Mouse (Mus musculus) MEL (cell line): ENCODE data around the gene Cbx8. TPM values are rescaled to one million over a fixed set of nuclear protein-coding genes. Genes with fewer than 3 reads are reported as not detected.

Source experiments
- DNase-seq: peaks from one replicate; pipeline ENCODE4 v3.0.0; 2011; ENCODE audit warnings: low read depth, low spot score
- H3K27ac ChIP-seq: 2 replicates; pipeline ENCODE4 v1.5.1; 2012; ENCODE audit warnings: low read depth, mild to moderate bottlenecking, control low read depth, low read length, moderate library complexity; ENCODE audit not compliant: control insufficient read depth
- H3K27me3 ChIP-seq, 2 experiments: fragments of 150-350 bp in 1 of 2; sonication (generic) in 1 of 2; 2 replicates each; pipeline ENCODE4 v1.6.1; 2012; ENCODE audit warnings: low read length in 2 of 2, mild to moderate bottlenecking in 2 of 2, improper control_type of control experiment in 1 of 2, moderate library complexity in 1 of 2; ENCODE audit not compliant: insufficient read depth in 2 of 2, control insufficient read depth in 1 of 2
- H3K36me3 ChIP-seq, 2 experiments: 2 replicates each; pipeline ENCODE4 v1.6.1; 2012 to 2014; ENCODE audit warnings: low read length in 2 of 2, improper control_type of control experiment in 1 of 2, inconsistent platforms in 1 of 2, mild to moderate bottlenecking in 1 of 2; ENCODE audit not compliant: insufficient read depth in 2 of 2, control insufficient read depth in 1 of 2
- H3K4me1 ChIP-seq, 2 experiments: fragments of 150-350 bp in 1 of 2; sonication (generic) in 1 of 2; 2 replicates each; pipeline ENCODE4 v1.6.1; 2012; ENCODE audit warnings: low read length in 2 of 2, improper control_type of control experiment in 1 of 2, mild to moderate bottlenecking in 1 of 2; ENCODE audit not compliant: insufficient read depth in 2 of 2, control insufficient read depth in 1 of 2
- H3K4me3 ChIP-seq, 2 experiments: fragments of 150-350 bp in 1 of 2; sonication (generic) in 1 of 2; 2 replicates each; pipeline ENCODE4 v1.5.1; 2012; ENCODE audit warnings: low read depth in 2 of 2, low read length in 2 of 2, mild to moderate bottlenecking in 2 of 2, moderate library complexity in 2 of 2, control low read depth in 1 of 2, improper control_type of control experiment in 1 of 2; ENCODE audit not compliant: control insufficient read depth in 1 of 2, insufficient read depth in 1 of 2
- H3K79me2 ChIP-seq: 2 replicates; pipeline ENCODE4 v1.6.1; 2012; ENCODE audit warnings: mild to moderate bottlenecking, low read length, moderate library complexity; ENCODE audit not compliant: control insufficient read depth, poor library complexity, insufficient read depth
- H3K9ac ChIP-seq: 2 replicates; pipeline ENCODE4 v1.6.1; 2012; ENCODE audit warnings: low read depth, mild to moderate bottlenecking, control low read depth, low read length, moderate library complexity; ENCODE audit not compliant: control insufficient read depth, poor library complexity, severe bottlenecking
- H3K9me3 ChIP-seq: fragments of 150-350 bp; sonication (generic); replicated peaks from 2 replicates; pipeline ENCODE4 v1.6.1; 2012; ENCODE audit warnings: mild to moderate bottlenecking, low read length, improper control_type of control experiment, moderate library complexity; ENCODE audit not compliant: insufficient read depth
- CHD2 ChIP-seq: IDR thresholded peaks from 2 replicates; pipeline ENCODE4 v1.6.1; 2011; ENCODE audit warnings: low read length, improper control_type of control experiment
- CTCF ChIP-seq, 3 experiments: IDR thresholded peaks in 2 of 3; conservative IDR thresholded peaks in 1 of 3; 2 replicates each; pipeline ENCODE4 v1.5.1; 2011 to 2012; ENCODE audit warnings: low read length in 3 of 3, low read depth in 2 of 3, mild to moderate bottlenecking in 2 of 3, improper control_type of control experiment in 1 of 3, inconsistent platforms in 1 of 3, mixed read lengths in 1 of 3, moderate library complexity in 1 of 3; ENCODE audit not compliant: control insufficient read depth in 1 of 3, insufficient read depth in 1 of 3, poor library complexity in 1 of 3, severe bottlenecking in 1 of 3
- ELF1 ChIP-seq: IDR thresholded peaks from 2 replicates; pipeline ENCODE4 v1.6.1; 2014; ENCODE audit warnings: low read depth, mild to moderate bottlenecking, inconsistent platforms, low read length, improper control_type of control experiment, moderate library complexity
- EP300 ChIP-seq, 2 experiments: IDR thresholded peaks; 2 replicates each; pipeline ENCODE4 v1.6.1; 2011; ENCODE audit warnings: improper control_type of control experiment in 2 of 2, low read length in 2 of 2, low read depth in 1 of 2, mild to moderate bottlenecking in 1 of 2
- JUND ChIP-seq: IDR thresholded peaks from 2 replicates; pipeline ENCODE4 v1.6.1; 2011; ENCODE audit warnings: low read depth, mild to moderate bottlenecking, improper control_type of control experiment, low read length
- MAFK ChIP-seq: IDR thresholded peaks from 2 replicates; pipeline ENCODE4 v1.6.1; 2011; ENCODE audit warnings: low read depth, mild to moderate bottlenecking, low read length, improper control_type of control experiment, borderline replicate concordance
- MAX ChIP-seq: IDR thresholded peaks from 2 replicates; pipeline ENCODE4 v1.6.1; 2011; ENCODE audit warnings: low read length, improper control_type of control experiment
- MEF2A ChIP-seq: IDR thresholded peaks from 2 replicates; pipeline ENCODE4 v1.6.1; 2014; ENCODE audit warnings: low read depth, mild to moderate bottlenecking, inconsistent platforms, low read length, improper control_type of control experiment; ENCODE audit not compliant: poor library complexity, insufficient replicate concordance, severe bottlenecking; ENCODE audit errors: extremely low read depth
- MYC ChIP-seq: IDR thresholded peaks from 2 replicates; pipeline ENCODE4 v1.6.1; 2011; ENCODE audit warnings: low read depth, mild to moderate bottlenecking, low read length, improper control_type of control experiment, moderate library complexity
- POLR2AphosphoS2 ChIP-seq: IDR thresholded peaks from 2 replicates; pipeline ENCODE4 v1.6.1; 2011; ENCODE audit warnings: low read length, improper control_type of control experiment
- RAD21 ChIP-seq: IDR thresholded peaks from 2 replicates; pipeline ENCODE4 v1.6.1; 2011; ENCODE audit warnings: mild to moderate bottlenecking, low read depth, low read length, improper control_type of control experiment
- RCOR1 ChIP-seq: IDR thresholded peaks from 2 replicates; pipeline ENCODE4 v1.6.1; 2012; ENCODE audit warnings: low read depth, mild to moderate bottlenecking, inconsistent platforms, low read length, improper control_type of control experiment
- SIN3A ChIP-seq: IDR thresholded peaks from 2 replicates; pipeline ENCODE4 v1.6.1; 2012; ENCODE audit warnings: low read length, improper control_type of control experiment, inconsistent platforms
- SMC3 ChIP-seq: IDR thresholded peaks from 2 replicates; pipeline ENCODE4 v1.6.1; 2011; ENCODE audit warnings: low read depth, low read length, improper control_type of control experiment
- TAL1 ChIP-seq: IDR thresholded peaks from 2 replicates; pipeline ENCODE4 v1.6.1; 2012; ENCODE audit warnings: mild to moderate bottlenecking, inconsistent platforms, low read length, moderate library complexity, mixed read lengths
- UBTF ChIP-seq: IDR thresholded peaks from 2 replicates; pipeline ENCODE4 v1.6.1; 2012; ENCODE audit warnings: low read depth, mild to moderate bottlenecking, inconsistent platforms, low read length, improper control_type of control experiment, moderate library complexity, borderline replicate concordance; ENCODE audit not compliant: insufficient read depth
- USF1 ChIP-seq: IDR thresholded peaks from 2 replicates; pipeline ENCODE4 v1.6.1; 2014; ENCODE audit warnings: low read depth, mild to moderate bottlenecking, inconsistent platforms, low read length, improper control_type of control experiment, moderate library complexity
- ZC3H11A ChIP-seq: IDR thresholded peaks from 2 replicates; pipeline ENCODE4 v1.6.1; 2012; ENCODE audit warnings: low read depth, mild to moderate bottlenecking, inconsistent platforms, low read length, improper control_type of control experiment
- ZMIZ1 ChIP-seq: IDR thresholded peaks from 2 replicates; pipeline ENCODE4 v1.6.1; 2012; ENCODE audit warnings: low read depth, mild to moderate bottlenecking, inconsistent platforms, low read length, improper control_type of control experiment, moderate library complexity
- ZNF384 ChIP-seq: IDR thresholded peaks from 2 replicates; pipeline ENCODE4 v1.6.1; 2012; ENCODE audit warnings: low read depth, mild to moderate bottlenecking, inconsistent platforms, low read length, improper control_type of control experiment
- polyA plus RNA-seq, 2 experiments: library from polyadenylated mRNA; stranded (reverse) in 1 of 2; unstranded in 1 of 2; fragments of >175 nt in 1 of 2; fragments of >200 nt in 1 of 2; gene quantifications; 2 replicates each; pipeline versions ENCODE4 v1.2.1 to v1.2.4; 2012; ENCODE audit warnings: low replicate concordance in 2 of 2, low read depth in 1 of 2; ENCODE audit not compliant: insufficient read length in 2 of 2, insufficient read depth in 1 of 2, missing spikeins in 1 of 2
- total RNA-seq: library from RNA; depleted of rRNA; stranded (reverse); fragments of 300-350 nt; gene quantifications from 2 replicates; pipeline ENCODE4 v1.2.3, GENCODE M21; 2012

Gene Cbx8
- total and polyA plus RNA-seq, 3 experiments: 5.7 to 11.3 TPM; not detected in 1

DNA sequence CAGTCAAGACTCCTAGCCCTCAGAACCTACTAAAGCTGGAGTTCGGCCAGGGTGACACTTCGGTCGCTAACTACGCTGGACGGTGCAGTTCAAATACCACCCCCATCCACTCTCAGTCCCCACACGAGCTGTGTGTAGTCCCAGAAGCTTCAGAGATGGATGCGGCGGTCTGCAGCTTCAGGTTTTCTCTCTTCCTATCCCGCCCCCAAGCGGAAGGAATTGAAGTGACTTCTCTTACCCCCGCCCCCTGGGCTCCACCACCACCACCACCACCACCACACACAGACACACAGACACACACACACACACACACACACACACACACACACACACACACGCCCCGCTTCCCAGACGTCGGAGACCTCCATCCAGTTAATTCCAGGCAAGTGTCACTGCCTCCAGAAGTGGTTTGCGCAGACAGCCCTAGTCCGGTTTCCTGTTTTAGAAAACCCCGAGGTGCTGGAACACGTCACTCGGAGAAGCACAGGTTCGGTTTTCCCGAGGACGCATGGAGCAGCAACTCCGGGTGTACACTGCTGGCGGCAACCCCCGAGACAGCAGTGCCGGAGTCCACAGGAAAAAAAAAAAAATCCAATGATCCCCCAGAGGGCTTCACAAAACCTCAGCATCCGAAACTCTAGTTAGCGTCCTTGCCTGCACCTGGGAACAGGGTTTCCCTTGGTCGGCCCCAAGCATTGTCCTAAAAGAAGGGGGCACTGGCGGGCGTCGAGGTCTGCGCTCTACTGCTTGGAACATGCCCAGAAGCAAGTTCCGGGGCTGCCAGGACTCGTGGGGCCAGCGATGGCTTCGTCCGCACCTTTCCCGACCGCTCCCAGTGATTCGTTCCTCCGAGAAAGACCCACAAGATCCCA lies 6.7 kb upstream of the Cbx8 start:
- Histone ChIP-seq H3K27ac (no peak overlapping the region), H3K4me3 (no peak overlapping the region), H3K9ac (no peak overlapping the region), H3K9me3 (no peaks in the 10 kb centered on the region), H3K79me2 (no peaks in the 10 kb centered on the region), H3K4me1 (0 out of 4 replicates have a peak, but pooled peaks cover 0 to 2% of the 10 kb centered on the region in 2 experiments), H3K27me3 (peaks cover 0 to 4% of the 10 kb centered on the region in 2 experiments), H3K36me3 (peaks cover 0 to 2% of the 10 kb centered on the region in 2 experiments; a peak in 1 of 4 replicates)
- DNase-seq: no peak
- TF ChIP-seq CTCF (IDR thresholded peaks at IDR 0.05 in 2 of 3, conservative IDR thresholded peaks at IDR 0.05 in 1 of 3; ENCODE audit: control insufficient read depth in 1 of 3, insufficient read depth in 1 of 3, low read depth in 2 of 3, low read length in 3 of 3, poor library complexity in 1 of 3, severe bottlenecking in 1 of 3) (no peak), POLR2AphosphoS2 (no peak), MYC (no peak), ZC3H11A (no peak), ZMIZ1 (no peak), MAFK (no peak), JUND (no peak), TAL1 (no peak), MAX (no peak), EP300 (IDR thresholded peaks at IDR 0.05; ENCODE audit: low read depth in 1 of 2, low read length in 2 of 2) (no peak)

DNA sequence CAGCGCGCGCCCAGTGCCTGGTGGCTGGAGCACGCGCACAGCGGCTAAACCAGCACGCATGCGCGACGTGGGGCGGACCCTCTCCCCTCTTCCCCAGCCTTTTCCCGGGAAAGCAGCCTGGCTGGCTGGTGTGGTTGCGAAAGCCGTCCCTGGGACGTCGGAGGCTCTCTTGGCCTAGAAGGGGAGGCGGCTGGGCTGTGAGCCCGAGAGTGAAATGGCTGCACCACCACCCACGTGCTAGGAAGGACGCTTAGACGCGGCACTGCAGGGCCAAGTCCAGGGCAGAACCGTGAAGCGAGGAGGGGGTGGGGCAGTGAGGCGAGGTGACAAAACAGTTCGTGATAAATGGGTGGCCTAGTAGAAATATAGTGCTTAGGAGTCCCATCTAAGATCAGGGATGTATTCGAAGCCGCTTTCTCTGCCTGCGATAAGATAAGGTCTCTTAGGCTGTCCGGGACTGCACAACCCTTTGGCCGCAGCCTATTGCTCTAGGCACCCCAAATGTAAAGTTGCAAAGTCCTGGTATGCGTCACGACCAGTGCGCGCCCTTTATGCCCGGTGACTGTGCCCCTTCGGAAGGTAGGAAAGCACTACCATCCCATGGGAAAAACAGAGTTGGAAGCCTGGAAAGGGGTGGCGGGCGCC lies 6.0 kb upstream of the Cbx8 start:
- Histone ChIP-seq H3K27me3 (peaks cover 0 to 4% of the 10 kb centered on the region in 2 experiments), H3K4me1 (peaks cover 0 to 1% of the 10 kb centered on the region in 2 experiments; a peak in 1 of 4 replicates), H3K9ac (no peak overlapping the region), H3K79me2 (no peaks in the 10 kb centered on the region), H3K36me3 (peaks cover 0 to under 1% of the 10 kb centered on the region in 2 experiments; a peak in 1 of 4 replicates), H3K9me3 (no peaks in the 10 kb centered on the region), H3K4me3 (no peak overlapping the region), H3K27ac (no peak overlapping the region)
- TF ChIP-seq MYC (no peak), MEF2A (no peak), CTCF (IDR thresholded peaks at IDR 0.05 in 2 of 3, conservative IDR thresholded peaks at IDR 0.05 in 1 of 3; ENCODE audit: control insufficient read depth in 1 of 3, insufficient read depth in 1 of 3, low read depth in 2 of 3, low read length in 3 of 3, poor library complexity in 1 of 3, severe bottlenecking in 1 of 3) (no peak), SIN3A (no peak), RAD21 (no peak), JUND (no peak), SMC3 (no peak), UBTF (no peak), ELF1 (no peak), CHD2 (no peak), POLR2AphosphoS2 (no peak), MAX (no peak), USF1 (no peak), RCOR1 (no peak), ZMIZ1 (no peak), ZNF384 (no peak)
- DNase-seq: no peak
